Mouse (Mus musculus) urinary bladder, postnatal 25 days (tissue): ENCODE measurements at regions not wholly inside any gene's neighbourhood (a gene's known extent, or its start where the extent isn't known, plus 50 kb on each side); places are given as distances from the start of the nearest gene placed in this dataset.
"Not testable (repeated sequence)": the region's sequence is repeated elsewhere in the genome, so short reads cannot be mapped to it uniquely, and the experiment has no call there.

Experiments used
- DNase-seq: peaks from one replicate; pipeline ENCODE4 v3.0.0; 2022; ENCODE audit warnings: low spot score

GRCm38 (mm10) chr7:58310096-58310495 lies 345.9 kb upstream of the Atp10a start:
- DNase-seq: no peak

GRCm38 (mm10) chr7:58322381-58322780 lies 333.6 kb upstream of the Atp10a start:
- no peak for DNase-seq

GRCm38 (mm10) chr7:58367384-58367783 lies 288.6 kb upstream of the Atp10a start:
- DNase-seq: no peak

- no peak for DNase-seq
Measured at GRCm38 (mm10) chr7:58383401-58383800, 272.6 kb upstream of the Atp10a start.

- no peak for DNase-seq
Measured at GRCm38 (mm10) chr7:58388326-58388725, 267.6 kb upstream of the Atp10a start.

- DNase-seq: no peak
Measured at GRCm38 (mm10) chr7:58392391-58393115, 263.4 kb upstream of the Atp10a start.

- DNase-seq: no peak
Measured at GRCm38 (mm10) chr7:58397992-58398391, 258.0 kb upstream of the Atp10a start.

- no peak for DNase-seq
Measured at GRCm38 (mm10) chr7:58398558-58399144, 257.3 kb upstream of the Atp10a start.

- DNase-seq: peak; percentile 92
Measured at GRCm38 (mm10) chr7:58399145-58399604, 256.8 kb upstream of the Atp10a start.

- no peak for DNase-seq
Measured at GRCm38 (mm10) chr7:58399651-58400050, 256.3 kb upstream of the Atp10a start.

GRCm38 (mm10) chr7:58400594-58400993 lies 255.4 kb upstream of the Atp10a start:
- DNase-seq: no peak

GRCm38 (mm10) chr7:58436888-58437625 lies 218.9 kb upstream of the Atp10a start:
- DNase-seq: no peak

- no peak for DNase-seq
Measured at GRCm38 (mm10) chr7:58442535-58443184, 213.3 kb upstream of the Atp10a start.

- no peak for DNase-seq
Measured at GRCm38 (mm10) chr7:58443297-58443696, 212.7 kb upstream of the Atp10a start.

- DNase-seq: no peak
Measured at GRCm38 (mm10) chr7:58445781-58446180, 210.2 kb upstream of the Atp10a start.

GRCm38 (mm10) chr7:58446261-58446660 lies 209.7 kb upstream of the Atp10a start:
- no peak for DNase-seq

- DNase-seq: no peak
Measured at GRCm38 (mm10) chr7:58448727-58449126, 207.2 kb upstream of the Atp10a start.

GRCm38 (mm10) chr7:58451981-58452380 lies 204.0 kb upstream of the Atp10a start:
- DNase-seq: no peak

- DNase-seq: not testable (repeated sequence)
Measured at GRCm38 (mm10) chr7:58458146-58458545, 197.8 kb upstream of the Atp10a start.

- no peak for DNase-seq
Measured at GRCm38 (mm10) chr7:58460939-58461338, 195.0 kb upstream of the Atp10a start.

- no peak for DNase-seq
Measured at GRCm38 (mm10) chr7:58473150-58473549, 182.8 kb upstream of the Atp10a start.

GRCm38 (mm10) chr7:58475139-58475538 lies 180.8 kb upstream of the Atp10a start:
- no peak for DNase-seq
